Mouse (Mus musculus) heart, postnatal 0 days (tissue): ENCODE data around the gene Clec4g.

ENCODE experiments used
- CTCF ChIP-seq: IDR thresholded peaks from 2 replicates; pipeline ENCODE4 v1.5.1; 2016; ENCODE audit warnings: antibody characterized with exemption, control low read depth, low read depth
- EP300 ChIP-seq: IDR thresholded peaks from 2 replicates; pipeline ENCODE4 v1.6.1; 2016; ENCODE audit warnings: antibody characterized with exemption, low read depth

- TF ChIP-seq CTCF (no peak), EP300 (no peak)
Observed at GRCm38 (mm10) chr8:3685422-3685821, 35.0 kb downstream of the Clec4g start.
